Mouse (Mus musculus): Measurements from ENCODE around the gene Usp4.

Usp4 gene

GRCm38 (mm10) chr9:108347540-108348289 lies at the start of gene Usp4:
Usp4 (plus strand) TSS chr9:108347853.
- in situ Hi-C loops (cut with MboI, MseI) = no loop called here

DNA sequence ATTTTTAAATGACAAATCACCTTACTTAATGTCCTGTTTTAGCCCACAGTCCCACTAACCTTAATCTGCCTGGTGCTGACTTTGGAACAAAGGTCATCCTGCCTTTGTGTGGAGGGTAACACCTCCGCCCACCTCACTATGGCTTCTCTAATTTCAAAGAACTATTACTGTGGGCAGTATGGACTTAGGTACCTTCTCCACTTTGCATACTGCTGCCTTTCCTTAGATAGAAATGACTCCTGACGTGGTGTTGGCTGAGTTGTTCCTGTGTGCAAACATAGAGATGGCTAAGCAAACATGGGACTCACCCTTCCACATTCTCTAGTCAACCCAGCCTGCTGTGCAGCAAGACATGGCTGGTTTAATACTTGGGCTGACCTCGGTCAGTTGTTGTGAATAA lies 45.8 kb upstream of the Usp4 start:
- in situ Hi-C loops (cut with MboI, MseI) = loop anchor here (25.0 kb wide), 1 partner anchor 990 kb away; no protein-coding TSS in a partner anchor

DNA sequence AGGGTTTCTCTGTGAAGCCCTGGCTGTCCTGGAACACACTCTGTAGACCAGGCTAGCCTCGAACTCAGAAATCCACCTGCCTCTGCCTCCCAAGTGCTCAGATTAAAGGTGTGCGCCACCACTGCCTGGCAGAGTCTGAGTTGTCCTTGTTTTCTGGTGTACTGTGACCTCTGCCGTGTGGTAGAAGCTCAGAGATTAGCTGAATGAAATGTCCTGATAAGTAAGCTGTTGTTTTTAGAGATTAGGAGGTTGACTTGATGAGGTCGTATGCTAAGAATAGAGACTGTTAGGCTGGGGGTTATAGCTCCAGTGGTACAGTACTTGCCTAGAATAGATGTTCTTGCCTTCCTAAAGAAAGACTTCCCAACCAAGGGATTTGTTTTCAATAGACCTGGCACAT lies 42.9 kb upstream of the Usp4 start:
- in situ Hi-C loops (cut with MboI, MseI) = loop anchor here (5.0 to 25.0 kb wide), 2 partner anchors 38 to 992 kb away; no protein-coding TSS in a partner anchor

GRCm38 (mm10) chr9:108305170-108305569 lies 42.5 kb upstream of the Usp4 start:
- in situ Hi-C loops (cut with MboI, MseI) = loop anchor here (5.0 to 25.0 kb wide), 2 partner anchors 37 to 993 kb away; no protein-coding TSS in a partner anchor

DNA sequence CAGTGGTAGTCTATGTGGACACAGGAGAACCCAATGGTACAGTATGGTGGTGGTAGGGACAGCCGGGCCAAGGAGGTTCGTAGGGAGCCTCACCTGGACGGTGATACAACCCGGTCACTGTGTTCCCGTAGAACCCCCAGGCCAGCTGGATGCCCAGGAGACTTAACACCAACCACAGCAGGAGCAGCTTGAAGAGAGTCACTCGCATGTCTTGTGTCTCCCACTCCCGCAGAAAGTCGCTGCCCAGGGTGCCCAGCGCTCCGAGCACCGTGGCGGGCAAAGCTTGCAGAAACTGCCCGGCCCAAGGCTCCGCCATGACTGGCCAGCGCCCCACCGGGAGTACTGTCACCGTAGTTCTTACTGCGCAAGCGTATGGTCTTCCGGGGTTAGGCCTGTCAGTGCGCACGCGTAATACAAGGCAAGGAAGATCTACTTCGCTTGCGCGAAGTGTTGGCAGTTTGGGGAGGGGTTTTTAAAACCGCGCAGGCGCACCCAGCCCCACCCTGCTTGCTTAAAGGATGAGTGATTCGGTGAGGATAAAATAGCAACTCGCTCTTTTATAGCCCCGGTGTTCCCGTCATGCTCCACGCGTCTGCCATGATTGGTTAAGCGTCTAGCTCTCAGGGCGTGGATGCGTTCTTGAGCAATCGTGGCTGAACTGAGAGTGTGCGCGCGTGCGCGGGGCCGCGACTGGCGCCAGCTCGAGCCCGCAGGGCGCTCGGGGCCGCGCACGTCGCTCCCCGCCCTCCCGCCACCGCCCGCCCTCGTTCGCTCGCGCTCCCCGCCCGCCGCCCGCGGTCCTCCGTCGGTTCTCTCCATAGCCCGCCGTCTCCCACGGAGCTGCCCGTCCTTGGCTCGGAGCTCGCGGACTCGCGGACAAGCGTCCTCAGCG lies 41.8 kb upstream of the Usp4 start, which contains the start of the genes Rhoa and Tcta:
Gene Rhoa, plus strand, starts transcription at position 501 of the 892 bp plus-strand sequence.
Gene Tcta, minus strand, starts transcription at position 532 of the 892 bp plus-strand sequence.
- in situ Hi-C loops (cut with MboI, MseI) = loop anchor here (5.0 to 25.0 kb wide), 2 partner anchors 36 to 994 kb away; no protein-coding TSS in a partner anchor

DNA sequence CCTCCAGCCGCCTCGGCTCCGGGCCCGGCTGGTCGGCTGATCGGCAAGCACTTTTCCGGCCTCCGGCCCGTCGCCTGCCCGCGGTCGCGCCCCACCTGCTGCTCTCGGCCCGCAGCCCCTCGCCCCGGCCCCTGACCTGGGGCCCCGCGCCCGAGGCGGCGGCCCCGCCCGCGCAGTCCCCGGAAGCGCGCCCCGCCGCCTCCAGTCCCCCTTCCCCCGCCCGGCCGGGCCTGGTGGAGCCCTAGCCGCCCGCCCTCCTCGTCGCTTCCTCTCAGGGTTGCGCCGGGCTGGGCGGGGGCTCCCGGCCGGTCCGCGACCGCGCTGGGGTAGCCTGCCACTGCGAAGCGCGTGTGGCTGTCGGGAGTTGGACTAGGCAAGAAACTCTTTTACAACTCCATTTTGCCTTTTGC lies 41.1 kb upstream of the Usp4 start:
- in situ Hi-C loops (cut with MboI, MseI) = loop anchor here (5.0 to 25.0 kb wide), 2 partner anchors 36 to 994 kb away; no protein-coding TSS in a partner anchor

DNA sequence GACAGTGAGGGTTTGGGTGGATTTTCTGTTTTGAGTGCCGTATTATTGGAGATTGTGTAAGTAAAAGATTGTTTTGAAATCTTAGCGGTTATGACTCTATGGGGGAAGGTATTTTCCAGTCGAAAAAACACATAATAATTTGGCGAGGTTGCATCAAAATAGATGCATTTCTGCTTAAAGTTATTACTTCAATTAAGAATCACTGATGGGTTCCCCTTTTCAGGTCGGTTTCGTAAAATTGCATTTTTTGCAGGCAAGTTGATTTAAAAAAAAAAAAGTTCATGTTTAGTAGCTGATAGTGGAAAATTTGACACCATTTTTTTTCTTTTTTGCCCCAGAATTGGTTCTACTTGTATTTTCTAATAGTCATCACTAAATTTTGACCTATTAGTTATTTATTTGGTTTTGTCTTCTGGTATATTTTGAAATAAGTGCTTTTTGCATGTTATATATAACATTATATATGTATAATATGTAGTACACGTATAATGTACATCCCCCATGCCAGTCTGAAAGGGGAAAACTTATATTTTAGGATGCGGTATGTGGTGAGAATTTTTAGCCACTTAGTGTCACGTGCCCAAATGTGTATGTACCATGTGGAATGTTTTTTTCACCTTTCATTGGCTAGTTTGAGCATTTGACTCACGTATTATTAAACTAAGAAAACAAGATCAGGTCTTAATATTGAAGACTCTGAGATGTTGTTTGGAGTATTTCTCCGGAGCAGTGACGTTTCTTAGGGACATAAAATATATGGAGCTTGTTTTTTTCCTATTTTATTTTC lies 40.4 kb upstream of the Usp4 start:
- in situ Hi-C loops (cut with MboI, MseI) = loop anchor here (5.0 to 25.0 kb wide), 2 partner anchors 35 to 995 kb away; no protein-coding TSS in a partner anchor

- in situ Hi-C loops (cut with MboI, MseI) = loop anchor here (5.0 to 25.0 kb wide), 2 partner anchors 34 to 996 kb away; no protein-coding TSS in a partner anchor
These were observed 39.5 kb upstream of the Usp4 start for GRCm38 (mm10) chr9:108308141-108308540.

DNA sequence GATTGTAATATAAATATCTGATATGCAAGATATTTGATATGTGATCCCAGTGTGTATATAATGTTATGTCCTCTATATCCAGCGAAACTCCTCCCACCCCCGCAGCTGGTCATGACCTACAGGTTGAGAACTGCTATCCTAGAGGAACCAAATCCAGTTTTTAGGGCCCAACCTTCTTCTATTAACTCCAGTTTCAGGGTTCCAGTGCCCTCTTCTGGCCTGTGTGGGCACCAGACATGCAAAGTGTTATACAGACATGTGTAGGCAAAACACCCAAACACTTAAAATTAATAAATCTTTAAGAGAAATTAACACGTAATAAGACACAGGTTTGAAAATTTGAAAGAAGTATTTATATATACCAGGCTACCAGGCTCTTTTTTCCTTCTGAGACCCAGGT lies 30.1 kb upstream of the Usp4 start:
- in situ Hi-C loops (cut with MboI, MseI) = loop anchor here (25.0 kb wide), 1 partner anchor 1005 kb away; no protein-coding TSS in a partner anchor

GRCm38 (mm10) chr9:108318462-108318861 lies 29.2 kb upstream of the Usp4 start:
- in situ Hi-C loops (cut with MboI, MseI) = loop anchor here (25.0 kb wide), 1 partner anchor 1006 kb away; no protein-coding TSS in a partner anchor

DNA sequence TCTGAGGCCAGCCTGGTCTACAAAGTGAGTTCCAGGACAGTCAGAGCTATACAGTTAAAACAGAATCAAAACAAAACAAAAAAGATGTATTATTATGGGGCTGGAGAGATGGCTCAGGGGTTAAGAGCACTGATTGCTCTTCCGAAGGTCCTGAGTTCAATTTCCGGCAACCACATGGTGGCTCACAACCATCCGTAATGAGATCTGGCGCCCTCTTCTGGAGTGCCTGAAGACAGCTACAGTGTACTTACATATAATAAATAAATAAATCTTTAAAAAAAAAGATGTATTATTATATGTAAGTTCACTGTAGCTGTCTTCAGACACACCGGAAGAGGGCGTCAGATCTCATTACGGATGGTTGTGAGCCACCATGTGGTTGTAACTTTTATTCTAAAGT lies 25.6 kb upstream of the Usp4 start:
- in situ Hi-C loops (cut with MboI, MseI) = loop anchor here (25.0 kb wide), 1 partner anchor 1010 kb away; no protein-coding TSS in a partner anchor

DNA sequence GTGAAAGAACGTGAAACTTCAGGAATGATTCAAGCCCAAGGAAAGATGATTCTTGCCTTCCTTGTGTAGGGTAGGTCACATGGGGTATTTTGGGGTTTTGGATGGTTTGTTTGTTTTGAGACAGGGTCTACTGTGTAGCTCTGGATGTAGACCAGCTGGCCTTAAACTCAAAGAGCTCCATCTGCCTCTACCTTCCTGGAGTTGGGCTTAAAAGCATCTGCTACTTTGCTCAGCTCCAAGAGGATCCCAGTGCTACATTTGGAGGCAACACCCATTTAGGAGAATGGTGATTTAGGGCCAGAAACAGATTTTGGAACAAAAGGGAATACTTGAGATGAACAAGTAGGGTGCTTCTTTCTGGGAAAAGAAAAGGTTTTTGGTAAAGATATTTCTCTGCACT lies 22.9 kb upstream of the Usp4 start:
- in situ Hi-C loops (cut with MboI, MseI) = loop anchor here (25.0 kb wide), 1 partner anchor 1012 kb away; no protein-coding TSS in a partner anchor

DNA sequence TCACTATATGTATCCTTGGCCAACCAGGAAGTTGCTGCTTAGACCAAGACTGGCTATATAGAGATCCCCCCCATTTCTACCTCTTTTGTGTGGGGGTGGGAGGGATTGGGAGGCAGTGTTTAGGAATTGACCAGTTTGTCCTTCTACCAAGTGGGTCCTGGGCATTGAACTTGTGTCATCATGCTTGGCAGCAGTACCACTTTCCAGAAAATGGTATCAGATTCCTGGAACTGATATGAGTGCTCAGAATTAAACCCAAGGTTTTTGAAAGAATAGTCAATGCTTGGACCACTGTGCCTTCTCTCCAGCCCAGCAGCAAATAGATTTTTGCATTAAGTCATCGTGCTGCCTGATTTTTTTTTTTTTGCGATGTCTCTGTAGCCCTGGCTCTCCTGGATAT lies 21.8 kb upstream of the Usp4 start:
- in situ Hi-C loops (cut with MboI, MseI) = no loop called here

DNA sequence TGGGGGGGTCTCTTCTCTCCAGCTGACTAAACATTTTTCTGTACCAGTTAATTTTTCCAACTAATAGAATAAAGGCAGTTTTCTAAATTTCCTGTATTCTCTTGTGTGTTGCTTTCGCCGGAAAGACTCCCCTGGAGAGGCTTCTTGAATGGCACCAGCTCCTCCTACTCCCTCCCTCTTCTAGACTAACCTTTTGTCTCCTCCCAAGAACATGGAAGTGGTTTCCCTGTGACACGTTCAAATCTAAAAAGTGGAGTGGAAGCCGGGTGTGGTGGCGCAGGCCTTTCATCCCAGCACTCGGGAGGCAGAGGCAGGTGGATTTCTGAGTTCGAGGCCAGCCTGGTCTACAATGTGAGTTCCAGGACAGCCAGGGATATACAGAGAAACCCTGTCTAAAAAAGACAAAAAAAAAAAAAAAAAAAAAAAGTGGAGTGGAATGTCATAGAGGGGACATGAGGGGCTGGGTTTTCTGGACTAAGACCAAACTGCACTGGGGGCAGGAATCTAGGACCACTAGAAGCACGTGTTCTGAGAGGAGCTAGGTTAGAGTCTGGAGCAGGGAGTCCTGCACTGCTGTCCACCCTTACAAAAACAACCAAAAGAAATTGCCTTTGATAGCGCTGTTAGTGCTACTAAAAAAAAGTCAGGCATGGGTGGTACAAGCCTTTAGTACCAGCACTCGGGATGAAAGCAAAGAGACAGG lies 9.7 kb upstream of the Usp4 start:
- in situ Hi-C loops (cut with MboI, MseI) = no loop called here

DNA sequence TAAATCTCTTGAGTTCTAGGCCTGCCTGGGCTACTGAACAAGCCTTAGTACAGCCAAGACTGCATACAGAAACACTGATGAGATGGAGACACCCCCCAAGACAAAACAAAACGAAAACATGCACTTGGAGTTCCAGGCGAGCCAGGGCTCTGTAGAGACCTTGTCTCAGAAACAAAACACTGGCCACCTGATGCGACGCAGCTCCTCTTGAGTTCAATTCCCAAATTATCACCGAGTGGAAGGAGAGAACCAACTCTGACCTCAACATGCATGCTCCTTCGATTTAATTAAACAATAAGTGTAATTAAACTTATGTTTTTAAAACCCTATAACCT lies 9.1 kb upstream of the Usp4 start:
- in situ Hi-C loops (cut with MboI, MseI) = no loop called here

DNA sequence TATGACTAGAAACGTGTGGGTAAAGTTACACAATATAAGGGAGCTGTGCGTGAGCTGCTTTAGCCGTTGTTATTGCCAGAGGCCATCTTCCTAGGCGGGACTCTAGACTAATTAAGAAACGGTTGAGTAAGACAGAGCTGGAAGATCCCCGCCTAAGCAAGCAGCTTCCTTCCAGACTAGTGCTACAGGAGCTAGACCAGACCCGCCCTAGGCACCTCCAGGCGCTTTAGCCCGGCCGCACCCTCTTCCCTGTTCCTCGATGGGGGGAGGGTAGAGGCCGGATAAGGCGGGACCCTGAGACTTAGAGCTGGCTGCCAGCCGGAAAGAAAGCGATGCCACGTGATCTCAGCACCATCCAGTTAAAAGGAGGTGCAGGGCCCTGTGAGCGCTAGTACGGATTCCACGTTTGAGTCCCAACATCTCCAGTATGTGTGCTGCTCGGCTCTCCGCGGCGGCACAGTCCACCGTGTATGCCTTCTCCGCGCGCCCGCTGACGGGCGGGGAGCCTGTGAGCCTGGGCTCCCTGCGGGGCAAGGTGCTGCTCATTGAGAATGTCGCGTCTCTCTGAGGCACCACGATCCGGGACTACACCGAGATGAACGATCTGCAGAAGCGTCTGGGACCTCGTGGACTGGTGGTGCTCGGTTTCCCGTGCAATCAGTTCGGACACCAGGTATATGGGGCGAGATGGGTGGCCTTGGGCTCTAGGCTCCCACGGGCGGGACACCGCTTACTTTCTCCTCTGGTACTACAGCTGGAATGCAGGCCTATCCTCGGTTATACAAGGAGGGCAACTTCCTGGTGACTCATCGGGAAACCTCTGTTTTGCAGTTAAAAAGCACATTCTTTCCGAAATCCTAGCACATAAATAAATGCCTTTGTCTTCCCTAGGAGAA lies 8.5 kb upstream of the Usp4 start, which contains the start of gene Gpx1:
Gene Gpx1, plus strand, starts transcription at position 18 of the 896 bp plus-strand sequence.
- in situ Hi-C loops (cut with MboI, MseI) = no loop called here

- in situ Hi-C loops (cut with MboI, MseI) = loop anchor here (5.0 kb wide), 1 partner anchor 33 kb away; the partner anchor contains the start of genes Rhoa and Tcta
These were observed 7.8 kb upstream of the Usp4 start for GRCm38 (mm10) chr9:108339886-108340257.

DNA sequence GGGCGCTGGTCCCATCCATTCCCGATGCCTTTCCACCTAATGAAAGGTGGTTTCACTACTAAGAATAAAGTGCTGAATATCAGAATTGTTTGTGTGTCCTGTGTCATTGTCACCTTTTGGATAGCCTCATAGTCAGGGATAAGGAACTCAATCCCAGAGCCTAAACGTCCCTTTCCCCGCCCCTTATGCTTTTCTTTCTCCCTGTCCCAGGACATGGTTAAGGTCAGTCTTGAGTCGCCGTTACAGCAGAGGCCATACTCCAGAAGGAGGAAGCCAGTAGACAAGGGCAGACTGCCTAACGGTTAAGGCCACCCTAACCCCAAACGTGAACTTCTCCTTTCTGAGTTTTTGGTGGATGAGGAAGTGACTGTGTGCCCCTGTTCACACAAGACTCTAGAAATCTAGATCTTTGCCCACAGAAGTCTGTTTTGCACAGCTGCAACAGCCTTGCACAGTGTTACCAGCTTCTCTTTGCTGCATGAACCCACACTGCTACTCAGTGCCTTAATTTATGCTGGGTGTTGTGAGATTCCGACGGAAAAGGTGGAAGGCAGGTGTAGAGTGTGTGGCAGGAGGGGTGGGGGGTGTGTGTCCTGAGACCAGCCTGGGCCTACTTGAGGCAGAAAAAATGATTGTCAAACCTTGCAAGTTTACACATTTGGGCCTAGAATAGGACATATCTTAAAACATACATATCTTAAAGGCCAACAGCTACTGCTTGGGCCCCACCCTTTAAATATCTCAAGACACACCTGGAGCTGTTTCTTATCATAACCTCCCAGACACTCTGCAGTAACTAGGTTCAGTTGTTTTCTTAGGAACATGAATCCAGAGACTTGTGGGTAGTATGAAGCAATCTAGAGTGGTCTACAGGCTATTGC lies 7.2 kb upstream of the Usp4 start:
- in situ Hi-C loops (cut with MboI, MseI) = loop anchor here (5.0 kb wide), 1 partner anchor 33 kb away; the partner anchor contains the start of genes Rhoa and Tcta

All from regulatory T cell (primary cell).